Mouse (Mus musculus) cortical plate, adult 2 months (tissue): ENCODE data around the gene Dalrd3.

Source experiments
- CTCF ChIP-seq: fragments of 200-500 bp; IDR thresholded peaks from 2 replicates; pipeline ENCODE4 v1.5.1; 2011; ENCODE audit warnings: mild to moderate bottlenecking, control low read depth, low read length; ENCODE audit not compliant: insufficient read depth; ENCODE audit errors: extremely low read depth
- POLR2A ChIP-seq: fragments of 200-500 bp; IDR thresholded peaks from 2 replicates; pipeline ENCODE4 v1.6.1; 2011; ENCODE audit warnings: mild to moderate bottlenecking, low read length, control low read depth; ENCODE audit not compliant: insufficient read depth; ENCODE audit errors: extremely low read depth

GRCm38 (mm10) chr9:108577934-108578544 is 8.4 kb downstream of the Dalrd3 start:
- TF ChIP-seq POLR2A (no peak), CTCF (no peak)
